Mouse (Mus musculus) adrenal gland, adult (tissue): ENCODE results near the gene Cxcl13.
A peak's percentile ranks its signal among the peaks of the same experiment; 100 is the strongest.

Experiments used
- DNase-seq, 2 experiments: peaks; one replicate each; pipeline ENCODE4 v3.0.0; 2022 to 2023; ENCODE audit warnings: low spot score in 1 of 2; ENCODE audit not compliant: inconsistent age in 2 of 2

Gene Cxcl13

GRCm38 (mm10) chr5:95983797-95984486, 27.2 kb downstream of the Cxcl13 start:
- DNase-seq = peak in 1 of 2 experiments; percentile 37

GRCm38 (mm10) chr5:95991339-95992292, 34.9 kb downstream of the Cxcl13 start:
- no peak for DNase-seq

GRCm38 (mm10) chr5:95997276-95997675, 40.5 kb downstream of the Cxcl13 start:
- DNase-seq = no peak

GRCm38 (mm10) chr5:96003348-96003747, 46.6 kb downstream of the Cxcl13 start:
- DNase-seq = no peak

- DNase-seq = no peak
Measured at GRCm38 (mm10) chr5:96008274-96008842, 51.6 kb downstream of the Cxcl13 start.

- no peak for DNase-seq
Measured at GRCm38 (mm10) chr5:96009076-96009475, 52.3 kb downstream of the Cxcl13 start.
